Mouse (Mus musculus): ENCODE measurements around the gene Limk2. TPM values are rescaled to one million over a fixed set of nuclear protein-coding genes. Genes with fewer than 3 reads are reported as not detected.
A peak's percentile ranks its signal among the peaks of the same experiment; 100 is the strongest.

Limk2 gene
- polyA plus RNA-seq, 1 experiment from 2014 or later = 54.6 TPM

GRCm38 (mm10) chr11:3381148-3381814 lies 27.7 kb downstream of the Limk2 start:
- H3K4me3 ChIP-seq = no peak overlapping the region
- H3K27ac ChIP-seq = no peak overlapping the region
- no peaks in the 10 kb centered on the region for H3K27me3 ChIP-seq (ENCODE audit: low read depth, poor library complexity, severe bottlenecking)
- H3K36me3 ChIP-seq = peaks cover 13% of the 10 kb centered on the region
- DNase-seq (ENCODE audit: low spot score) = no peak
- no peaks in the 10 kb centered on the region for H3K4me1 ChIP-seq
- 94% methylated on average over 6 of the region's 6 CpGs for WGBS
- H3K9me3 ChIP-seq (replicated peaks) = no peaks in the 10 kb centered on the region

GRCm38 (mm10) chr11:3379427-3379826 lies 29.6 kb downstream of the Limk2 start:
- H3K9me3 ChIP-seq (replicated peaks) = no peaks in the 10 kb centered on the region
- peaks cover 13% of the 10 kb centered on the region for H3K36me3 ChIP-seq
- WGBS = 90% methylated on average over 4 of the region's 4 CpGs
- peaks cover 17% of the 10 kb centered on the region for H3K4me1 ChIP-seq
- no peak overlapping the region for H3K27ac ChIP-seq
- no peak for DNase-seq (ENCODE audit: low spot score)
- no peak overlapping the region for H3K4me3 ChIP-seq
- H3K27me3 ChIP-seq (ENCODE audit: low read depth, poor library complexity, severe bottlenecking) = no peaks in the 10 kb centered on the region

- no peaks in the 10 kb centered on the region for H3K36me3 ChIP-seq
- H3K27ac ChIP-seq = peak overlapping the region; percentile 82
- peak overlapping the region; percentile 36 for H3K4me3 ChIP-seq
- WGBS = 35% methylated on average over 12 of the region's 12 CpGs
- H3K4me1 ChIP-seq = peaks cover 54% of the 10 kb centered on the region
- no peaks in the 10 kb centered on the region for H3K27me3 ChIP-seq (ENCODE audit: low read depth, poor library complexity, severe bottlenecking)
- DNase-seq (ENCODE audit: low spot score) = peak; percentile 46
- no peaks in the 10 kb centered on the region for H3K9me3 ChIP-seq (replicated peaks)
Observed at GRCm38 (mm10) chr11:3374741-3375140, 34.2 kb downstream of the Limk2 start.

GRCm38 (mm10) chr11:3374293-3374645 lies 34.7 kb downstream of the Limk2 start:
- peak overlapping the region; percentile 36 for H3K4me3 ChIP-seq
- no peaks in the 10 kb centered on the region for H3K27me3 ChIP-seq (ENCODE audit: low read depth, poor library complexity, severe bottlenecking)
- no peaks in the 10 kb centered on the region for H3K9me3 ChIP-seq (replicated peaks)
- no peaks in the 10 kb centered on the region for H3K36me3 ChIP-seq
- peaks cover 58% of the 10 kb centered on the region for H3K4me1 ChIP-seq
- peak; percentile 68 for DNase-seq (ENCODE audit: low spot score)
- peak overlapping the region; percentile 82 for H3K27ac ChIP-seq
- WGBS = 6% methylated on average over 7 of the region's 7 CpGs

- Histone ChIP-seq H3K9me3 (replicated peaks) (no peaks in the 10 kb centered on the region), H3K4me1 (peaks cover 64% of the 10 kb centered on the region), H3K36me3 (no peaks in the 10 kb centered on the region), H3K4me3 (peak overlapping the region; percentile 36), H3K27me3 (ENCODE audit: low read depth, poor library complexity, severe bottlenecking) (no peaks in the 10 kb centered on the region), H3K27ac (peak overlapping the region; percentile 82)
- no peak for DNase-seq (ENCODE audit: low spot score)
- WGBS = 23% methylated on average over 7 of the region's 7 CpGs
Observed at GRCm38 (mm10) chr11:3373591-3374292, 35.2 kb downstream of the Limk2 start.

- Histone ChIP-seq H3K9me3 (replicated peaks) (no peaks in the 10 kb centered on the region), H3K27ac (peak overlapping the region; percentile 85), H3K4me1 (peaks cover 64% of the 10 kb centered on the region), H3K27me3 (ENCODE audit: low read depth, poor library complexity, severe bottlenecking) (no peaks in the 10 kb centered on the region), H3K4me3 (peak overlapping the region; percentile 61), H3K36me3 (no peaks in the 10 kb centered on the region)
- DNase-seq (ENCODE audit: low spot score) = no peak
- WGBS = 24% methylated on average over 7 of the region's 7 CpGs
Observed at GRCm38 (mm10) chr11:3371599-3372295, 37.2 kb downstream of the Limk2 start.

- Histone ChIP-seq H3K4me3 (peak overlapping the region; percentile 61), H3K27me3 (ENCODE audit: low read depth, poor library complexity, severe bottlenecking) (no peaks in the 10 kb centered on the region), H3K9me3 (replicated peaks) (no peaks in the 10 kb centered on the region), H3K27ac (peak overlapping the region; percentile 85), H3K4me1 (peaks cover 64% of the 10 kb centered on the region), H3K36me3 (0 out of 2 replicates have a peak, but pooled peaks cover 2% of the 10 kb centered on the region)
- WGBS = 3% methylated on average over 27 of the region's 27 CpGs
- DNase-seq (ENCODE audit: low spot score) = peak; percentile 92
Observed at GRCm38 (mm10) chr11:3370928-3371598, 37.9 kb downstream of the Limk2 start.

GRCm38 (mm10) chr11:3370162-3370561 lies 38.8 kb downstream of the Limk2 start:
- 76% methylated on average over 2 of the region's 2 CpGs for WGBS
- Histone ChIP-seq H3K36me3 (0 out of 2 replicates have a peak, but pooled peaks cover 2% of the 10 kb centered on the region), H3K27me3 (ENCODE audit: low read depth, poor library complexity, severe bottlenecking) (no peaks in the 10 kb centered on the region), H3K4me3 (peak overlapping the region; percentile 61), H3K9me3 (replicated peaks) (no peaks in the 10 kb centered on the region), H3K4me1 (peaks cover 55% of the 10 kb centered on the region), H3K27ac (0 out of 2 replicates have a peak overlapping the region, but pooled peaks have one; percentile 85)
- no peak for DNase-seq (ENCODE audit: low spot score)

- H3K4me3 ChIP-seq = no peak overlapping the region
- peaks cover 48% of the 10 kb centered on the region for H3K4me1 ChIP-seq
- 79% methylated on average over 5 of the region's 5 CpGs for WGBS
- no peaks in the 10 kb centered on the region for H3K9me3 ChIP-seq (replicated peaks)
- H3K27me3 ChIP-seq (ENCODE audit: low read depth, poor library complexity, severe bottlenecking) = no peaks in the 10 kb centered on the region
- DNase-seq (ENCODE audit: low spot score) = no peak
- 0 out of 2 replicates have a peak overlapping the region, but pooled peaks have one; percentile 19 for H3K27ac ChIP-seq
- H3K36me3 ChIP-seq = 0 out of 2 replicates have a peak, but pooled peaks cover 2% of the 10 kb centered on the region
Observed at GRCm38 (mm10) chr11:3369449-3369848, 39.5 kb downstream of the Limk2 start.

GRCm38 (mm10) chr11:3368983-3369382 lies 40.0 kb downstream of the Limk2 start:
- DNase-seq (ENCODE audit: low spot score) = no peak
- H3K9me3 ChIP-seq (replicated peaks) = no peaks in the 10 kb centered on the region
- 0 out of 2 replicates have a peak overlapping the region, but pooled peaks have one; percentile 19 for H3K27ac ChIP-seq
- H3K36me3 ChIP-seq = 0 out of 2 replicates have a peak, but pooled peaks cover 2% of the 10 kb centered on the region
- no peak overlapping the region for H3K4me3 ChIP-seq
- WGBS = 32% methylated on average over 7 of the region's 7 CpGs
- peaks cover 43% of the 10 kb centered on the region for H3K4me1 ChIP-seq
- H3K27me3 ChIP-seq (ENCODE audit: low read depth, poor library complexity, severe bottlenecking) = no peaks in the 10 kb centered on the region

GRCm38 (mm10) chr11:3366411-3366810 lies 42.6 kb downstream of the Limk2 start:
- H3K9me3 ChIP-seq (replicated peaks) = no peaks in the 10 kb centered on the region
- peaks cover 26% of the 10 kb centered on the region for H3K4me1 ChIP-seq
- H3K4me3 ChIP-seq = no peak overlapping the region
- no peak overlapping the region for H3K27ac ChIP-seq
- H3K27me3 ChIP-seq (ENCODE audit: low read depth, poor library complexity, severe bottlenecking) = no peaks in the 10 kb centered on the region
- peaks cover 12% of the 10 kb centered on the region; the same call in 1 of the 2 replicates for H3K36me3 ChIP-seq
- DNase-seq (ENCODE audit: low spot score) = no peak
- WGBS = 93% methylated on average over 7 of the region's 7 CpGs

- WGBS = 89% methylated on average over 3 of the region's 3 CpGs
- peaks cover 40% of the 10 kb centered on the region for H3K36me3 ChIP-seq
- no peak overlapping the region for H3K27ac ChIP-seq
- no peaks in the 10 kb centered on the region for H3K27me3 ChIP-seq (ENCODE audit: low read depth, poor library complexity, severe bottlenecking)
- no peak overlapping the region for H3K4me3 ChIP-seq
- DNase-seq (ENCODE audit: low spot score) = no peak
- H3K4me1 ChIP-seq = no peaks in the 10 kb centered on the region
- no peaks in the 10 kb centered on the region for H3K9me3 ChIP-seq (replicated peaks)
Observed at GRCm38 (mm10) chr11:3362854-3363253, 46.1 kb downstream of the Limk2 start.

Data from limb, embryonic 10.5 days (tissue).